Mouse (Mus musculus): ENCODE results near the gene Akap2. TPM values are rescaled to one million over a fixed set of nuclear protein-coding genes. Genes with fewer than 3 reads are reported as not detected.
A peak's percentile ranks its signal among the peaks of the same experiment; 100 is the strongest.

Gene Akap2
- polyA plus RNA-seq, 1 experiment from 2014 or later, result 1.5 TPM

DNA sequence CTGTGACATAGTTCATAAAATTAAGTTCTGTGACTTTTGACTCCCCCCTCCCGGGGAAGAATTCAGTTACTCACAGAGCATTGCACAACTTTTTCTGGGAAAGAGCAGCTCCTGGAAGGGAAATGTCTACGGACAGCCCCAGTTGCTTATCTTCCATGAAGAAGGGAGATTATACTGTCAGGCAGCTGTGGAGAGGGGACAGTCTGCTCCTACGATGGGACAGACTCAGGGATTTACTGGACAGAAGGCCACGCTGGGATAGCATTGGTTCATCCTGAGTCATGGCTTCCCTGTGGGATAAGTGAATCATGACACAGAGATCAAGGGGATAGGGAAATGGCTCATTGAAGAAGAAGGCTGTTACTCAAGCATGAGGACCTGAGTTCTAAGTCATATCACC lies 121.9 kb downstream of the Akap2 start:
- no peaks in the 10 kb centered on the region for H3K36me3 ChIP-seq
- WGBS (ENCODE audit: insufficient replicate concordance), result 35% methylated on average over 4 of the region's 4 CpGs
- no peaks in the 10 kb centered on the region; the same call in 1 of the 2 replicates for H3K4me1 ChIP-seq (replicated peaks)
- H3K4me3 ChIP-seq (replicated peaks), result no peak overlapping the region
- DNase-seq, result no peak
- H3K4me2 ChIP-seq, result no peak overlapping the region
- no peak overlapping the region for H3K9ac ChIP-seq
- H3K27ac ChIP-seq, result no peak overlapping the region
- ATAC-seq (ENCODE audit: low read depth), result no peak
- H3K9me3 ChIP-seq (replicated peaks), result no peaks in the 10 kb centered on the region
- no peaks in the 10 kb centered on the region for H3K27me3 ChIP-seq

- Histone ChIP-seq H3K9me3 (replicated peaks) (no peaks in the 10 kb centered on the region), H3K27me3 (no peaks in the 10 kb centered on the region), H3K27ac (no peak overlapping the region), H3K9ac (no peak overlapping the region), H3K4me2 (no peak overlapping the region), H3K36me3 (no peaks in the 10 kb centered on the region), H3K4me3 (replicated peaks) (no peak overlapping the region), H3K4me1 (replicated peaks) (peaks cover 4% of the 10 kb centered on the region; the same call in 1 of the 2 replicates)
- ATAC-seq (ENCODE audit: low read depth) (no peak), DNase-seq (no peak)
- WGBS (ENCODE audit: insufficient replicate concordance), result 34% methylated on average over 1 of the region's 1 CpGs
Measured at GRCm38 (mm10) chr4:57841911-57842310, 124.5 kb downstream of the Akap2 start.

DNA sequence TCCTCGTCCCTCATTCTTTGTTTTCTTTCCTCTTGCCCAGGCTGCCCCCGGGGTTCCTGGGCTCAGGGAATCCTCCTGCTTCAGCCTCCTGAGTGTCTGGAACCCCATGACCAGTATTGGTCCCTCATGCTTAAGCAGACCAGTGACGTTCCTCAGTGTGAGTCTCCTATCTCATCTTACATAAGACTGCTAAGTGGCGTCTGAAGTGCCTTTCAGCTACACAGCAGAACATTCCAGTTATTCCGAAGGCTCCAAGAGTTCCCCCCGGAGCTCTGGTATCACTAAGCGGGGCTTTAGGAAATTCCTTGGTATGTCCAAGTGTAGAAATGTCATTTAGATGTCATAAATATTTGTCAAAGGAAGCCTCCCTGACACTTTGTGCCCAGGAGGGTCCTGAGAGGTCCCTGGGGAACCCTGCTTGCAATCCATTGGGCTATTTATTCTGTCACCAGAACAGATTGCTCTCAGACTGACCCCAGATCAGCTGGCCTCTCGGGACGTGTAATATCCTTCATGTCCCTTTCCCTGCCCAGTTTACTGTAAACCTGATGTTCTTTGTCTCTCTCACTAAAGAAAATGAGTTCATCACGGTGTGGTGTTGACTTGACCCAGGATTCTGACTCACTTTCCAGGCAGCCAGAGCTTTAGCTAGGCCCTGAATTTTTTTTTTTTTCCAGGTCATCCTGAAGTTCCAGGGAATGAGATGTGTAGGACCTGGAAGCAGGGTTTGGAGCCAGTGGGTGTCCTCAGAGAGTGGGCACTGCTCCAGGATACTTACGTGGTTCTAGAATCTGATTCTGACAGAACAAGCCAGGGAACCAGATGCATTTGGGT lies 125.2 kb downstream of the Akap2 start:
- Histone ChIP-seq H3K27ac (no peak overlapping the region), H3K27me3 (no peaks in the 10 kb centered on the region), H3K9me3 (replicated peaks) (no peaks in the 10 kb centered on the region), H3K4me2 (no peak overlapping the region), H3K9ac (no peak overlapping the region), H3K4me3 (replicated peaks) (no peak overlapping the region), H3K4me1 (replicated peaks) (peaks cover 7% of the 10 kb centered on the region), H3K36me3 (no peaks in the 10 kb centered on the region)
- DNase-seq, result no peak
- WGBS (ENCODE audit: insufficient replicate concordance), result 60% methylated on average over 11 of the region's 11 CpGs
- no peak for ATAC-seq (ENCODE audit: low read depth)

GRCm38 (mm10) chr4:57845031-57845431 lies 127.6 kb downstream of the Akap2 start:
- peaks cover 7% of the 10 kb centered on the region; the same call in 1 of the 2 replicates for H3K4me1 ChIP-seq (replicated peaks)
- no peaks in the 10 kb centered on the region for H3K36me3 ChIP-seq
- peak overlapping the region; percentile 51 for H3K27ac ChIP-seq
- DNase-seq (no peak), ATAC-seq (ENCODE audit: low read depth) (peak; percentile 48; the same call in 1 of the 2 replicates)
- peak overlapping the region; percentile 18 for H3K4me3 ChIP-seq (replicated peaks)
- no peaks in the 10 kb centered on the region for H3K9me3 ChIP-seq (replicated peaks)
- peak overlapping the region; percentile 33 for H3K4me2 ChIP-seq
- WGBS (ENCODE audit: insufficient replicate concordance), result 32% methylated on average over 10 of the region's 10 CpGs
- H3K27me3 ChIP-seq, result no peaks in the 10 kb centered on the region
- peak overlapping the region; percentile 31; the same call in 1 of the 2 replicates for H3K9ac ChIP-seq

DNA sequence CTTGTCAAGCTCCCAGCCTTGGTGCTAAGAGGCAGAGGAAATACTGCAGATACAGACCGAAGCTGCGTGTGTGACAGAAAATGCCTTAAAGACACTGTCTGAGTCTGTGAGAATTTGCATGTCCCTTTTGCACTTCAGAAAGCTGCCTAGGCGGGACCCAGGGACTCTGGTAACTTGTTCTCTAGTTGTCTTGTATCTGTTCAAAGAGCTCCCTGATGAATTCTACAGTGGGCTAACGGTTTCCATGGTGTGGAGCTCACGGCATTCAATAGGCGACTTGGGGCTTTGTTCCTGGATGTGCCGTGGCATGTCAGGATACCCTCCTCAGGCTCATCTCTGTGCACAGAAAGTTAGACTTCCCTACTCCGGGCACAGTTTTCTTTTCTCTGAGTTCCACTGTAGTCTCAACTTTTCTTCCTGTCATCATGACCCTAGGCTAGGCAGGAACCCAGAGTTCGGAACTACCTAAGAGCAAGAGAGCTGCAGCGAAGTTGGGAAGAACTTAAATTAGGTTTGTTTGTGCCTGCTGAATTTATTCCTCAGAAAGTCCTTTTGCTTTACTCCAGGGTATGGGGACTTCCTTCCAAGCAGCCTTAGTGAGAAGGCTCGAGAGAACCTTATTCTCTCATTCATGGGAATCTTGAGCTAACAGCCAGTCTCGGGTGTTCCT lies 128.2 kb downstream of the Akap2 start:
- 49% methylated on average over 12 of the region's 12 CpGs for WGBS (ENCODE audit: insufficient replicate concordance)
- Histone ChIP-seq H3K4me1 (replicated peaks) (peaks cover 7% of the 10 kb centered on the region; the same call in 1 of the 2 replicates), H3K4me2 (peak overlapping the region; percentile 33), H3K27ac (peak overlapping the region; percentile 51), H3K4me3 (replicated peaks) (peak overlapping the region; percentile 18), H3K9me3 (replicated peaks) (no peaks in the 10 kb centered on the region), H3K36me3 (no peaks in the 10 kb centered on the region), H3K9ac (peak overlapping the region; percentile 31; the same call in 1 of the 2 replicates), H3K27me3 (no peaks in the 10 kb centered on the region)
- no peak for ATAC-seq (ENCODE audit: low read depth)
- no peak for DNase-seq

- DNase-seq (no peak), ATAC-seq (ENCODE audit: low read depth) (no peak)
- H3K4me3 ChIP-seq (replicated peaks), result no peak overlapping the region
- no peak overlapping the region for H3K9ac ChIP-seq
- H3K27me3 ChIP-seq, result no peaks in the 10 kb centered on the region
- H3K4me1 ChIP-seq (replicated peaks), result peaks cover 7% of the 10 kb centered on the region; the same call in 1 of the 2 replicates
- H3K27ac ChIP-seq, result peak overlapping the region; percentile 51
- no peaks in the 10 kb centered on the region for H3K9me3 ChIP-seq (replicated peaks)
- peak overlapping the region; percentile 33; the same call in 1 of the 2 replicates for H3K4me2 ChIP-seq
- 39% methylated on average over 10 of the region's 12 CpGs for WGBS (ENCODE audit: insufficient replicate concordance)
- no peaks in the 10 kb centered on the region for H3K36me3 ChIP-seq
Measured at GRCm38 (mm10) chr4:57846381-57846990, 129.0 kb downstream of the Akap2 start.

DNA sequence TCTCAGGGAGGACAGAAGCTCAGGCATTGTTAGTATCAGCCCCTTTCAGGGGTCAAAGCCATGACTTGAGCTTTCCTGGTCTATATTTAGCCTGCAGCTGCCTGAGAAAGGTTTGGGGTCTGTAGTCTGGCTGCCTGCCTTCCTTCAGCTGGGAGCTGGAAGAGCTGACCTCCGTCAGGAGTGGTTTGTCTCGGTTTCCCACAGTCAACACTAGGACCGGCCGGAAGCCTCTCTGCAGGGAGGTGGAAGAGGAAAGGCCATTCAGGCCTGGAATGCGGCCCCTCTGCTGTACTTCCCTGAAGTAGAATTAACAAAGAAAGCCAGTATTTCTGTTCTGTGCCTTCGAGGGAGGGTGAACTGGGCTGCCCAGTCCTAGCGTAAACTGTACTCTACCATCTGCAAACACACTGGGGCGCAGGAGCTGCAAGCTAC lies 129.6 kb downstream of the Akap2 start:
- Histone ChIP-seq H3K9ac (no peak overlapping the region), H3K9me3 (replicated peaks) (no peaks in the 10 kb centered on the region), H3K4me2 (no peak overlapping the region), H3K4me1 (replicated peaks) (peaks cover 7% of the 10 kb centered on the region; the same call in 1 of the 2 replicates), H3K27ac (peak overlapping the region; percentile 51), H3K36me3 (no peaks in the 10 kb centered on the region), H3K27me3 (no peaks in the 10 kb centered on the region), H3K4me3 (replicated peaks) (no peak overlapping the region)
- DNase-seq (no peak), ATAC-seq (ENCODE audit: low read depth) (peak; percentile 34; the same call in 1 of the 2 replicates)
- WGBS (ENCODE audit: insufficient replicate concordance), result 55% methylated on average over 8 of the region's 8 CpGs

GRCm38 (mm10) chr4:57847676-57848075 lies 130.2 kb downstream of the Akap2 start:
- Histone ChIP-seq H3K4me2 (no peak overlapping the region), H3K36me3 (no peaks in the 10 kb centered on the region), H3K4me3 (replicated peaks) (no peak overlapping the region), H3K27me3 (no peaks in the 10 kb centered on the region), H3K9ac (no peak overlapping the region), H3K27ac (peak overlapping the region; percentile 1; the same call in 1 of the 2 replicates), H3K9me3 (replicated peaks) (no peaks in the 10 kb centered on the region), H3K4me1 (replicated peaks) (peaks cover 7% of the 10 kb centered on the region; the same call in 1 of the 2 replicates)
- WGBS (ENCODE audit: insufficient replicate concordance), result 72% methylated on average over 3 of the region's 3 CpGs
- DNase-seq (no peak), ATAC-seq (ENCODE audit: low read depth) (no peak)

GRCm38 (mm10) chr4:57849465-57849864 lies 132.0 kb downstream of the Akap2 start:
- ATAC-seq (ENCODE audit: low read depth) (no peak), DNase-seq (no peak)

DNA sequence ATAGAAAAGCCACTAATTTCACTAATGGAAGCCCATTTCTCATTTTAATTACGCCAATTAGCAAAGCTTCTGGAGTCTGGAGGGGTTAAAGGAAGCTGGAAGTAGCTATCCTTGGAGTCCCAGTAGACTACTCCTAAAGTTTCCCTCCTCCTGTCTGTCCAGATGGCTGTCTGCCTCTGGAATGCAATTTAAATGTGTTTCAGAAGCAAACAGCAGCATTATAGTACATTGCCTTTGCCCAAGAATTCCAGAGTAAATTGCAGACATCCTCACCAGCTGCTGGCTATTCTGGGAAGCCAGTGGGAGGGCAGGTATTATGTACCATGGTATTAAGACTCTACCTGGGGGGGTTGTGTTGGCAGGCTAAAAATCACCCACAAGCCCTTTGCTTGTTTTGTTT lies 134.3 kb downstream of the Akap2 start:
- H3K4me2 ChIP-seq, result no peak overlapping the region
- H3K27me3 ChIP-seq, result no peaks in the 10 kb centered on the region
- DNase-seq, result no peak
- no peaks in the 10 kb centered on the region; the same call in 1 of the 2 replicates for H3K36me3 ChIP-seq
- no peak overlapping the region for H3K4me3 ChIP-seq (replicated peaks)
- H3K4me1 ChIP-seq (replicated peaks), result peaks cover 3% of the 10 kb centered on the region; the same call in 1 of the 2 replicates
- H3K27ac ChIP-seq, result no peak overlapping the region
- no peak overlapping the region for H3K9ac ChIP-seq
- 64% methylated on average over 1 of the region's 1 CpGs for WGBS (ENCODE audit: insufficient replicate concordance)
- ATAC-seq (ENCODE audit: low read depth), result no peak
- no peaks in the 10 kb centered on the region for H3K9me3 ChIP-seq (replicated peaks)

More at GRCm38 (mm10) chr4:57849465-57849864, 132.0 kb downstream of the Akap2 start:
- Histone ChIP-seq H3K36me3 (no peaks in the 10 kb centered on the region), H3K4me3 (replicated peaks) (no peak overlapping the region), H3K27me3 (no peaks in the 10 kb centered on the region), H3K9me3 (replicated peaks) (no peaks in the 10 kb centered on the region), H3K4me1 (replicated peaks) (peaks cover 7% of the 10 kb centered on the region; the same call in 1 of the 2 replicates), H3K4me2 (no peak overlapping the region), H3K27ac (no peak overlapping the region), H3K9ac (no peak overlapping the region)
- WGBS (ENCODE audit: insufficient replicate concordance), result 22% methylated on average over 6 of the region's 6 CpGs
